Mouse (Mus musculus) brown adipose tissue, adult 24 weeks (tissue): Measurements from ENCODE around the gene Nt5c2. TPM values are rescaled to one million over a fixed set of nuclear protein-coding genes. Genes with fewer than 3 reads are reported as not detected.
"Not testable (repeated sequence)": the region's sequence is repeated elsewhere in the genome, so short reads cannot be mapped to it uniquely, and the experiment has no call there.

ENCODE experiments used
- H3K27ac ChIP-seq: fragments of 200-500 bp; replicated peaks from 2 replicates; pipeline ENCODE4 v1.5.1; 2012; ENCODE audit warnings: low read depth, mild to moderate bottlenecking, low read length
- H3K4me1 ChIP-seq: fragments of 200-500 bp; 2 replicates; pipeline ENCODE4 v1.6.1; 2012; ENCODE audit warnings: low read length, mixed read lengths; ENCODE audit not compliant: control insufficient read depth, insufficient read depth, insufficient read length
- H3K4me3 ChIP-seq: fragments of 200-500 bp; 2 replicates; pipeline ENCODE4 v1.5.1; 2012; ENCODE audit warnings: low read depth, mild to moderate bottlenecking, low read length, moderate library complexity; ENCODE audit not compliant: insufficient read depth
- polyA plus RNA-seq: library from polyadenylated mRNA; stranded (reverse); fragments of >200 nt; gene quantifications from 2 replicates; pipeline ENCODE4 v1.2.4, GENCODE M21; 2012; ENCODE audit not compliant: missing spikeins, insufficient read depth, insufficient read length

Gene Nt5c2
- polyA plus RNA-seq, 1 experiment: 31.8 TPM

- no peak overlapping the region for H3K4me3 ChIP-seq
- peaks cover 3% of the 10 kb centered on the region; the same call in 1 of the 2 replicates for H3K4me1 ChIP-seq
- peak overlapping the region; percentile 74; the same call in 1 of the 2 replicates for H3K27ac ChIP-seq
Measured at GRCm38 (mm10) chr19:46987646-46988045, 27.3 kb downstream of the Nt5c2 start.

- Histone ChIP-seq H3K27ac (no peak overlapping the region), H3K4me3 (no peak overlapping the region)
Measured at GRCm38 (mm10) chr19:46984726-46985622, 30.0 kb downstream of the Nt5c2 start.

GRCm38 (mm10) chr19:46983966-46984380 lies 31.0 kb downstream of the Nt5c2 start:
- Histone ChIP-seq H3K4me1 (peaks cover 2% of the 10 kb centered on the region; the same call in 1 of the 2 replicates), H3K4me3 (no peak overlapping the region), H3K27ac (no peak overlapping the region)

More at GRCm38 (mm10) chr19:46984726-46985622, 30.0 kb downstream of the Nt5c2 start:
- H3K4me1 ChIP-seq: peaks cover 3% of the 10 kb centered on the region; the same call in 1 of the 2 replicates

GRCm38 (mm10) chr19:46983352-46983965 lies 31.5 kb downstream of the Nt5c2 start:
- H3K27ac ChIP-seq: no peak overlapping the region

GRCm38 (mm10) chr19:46981462-46981861 lies 33.5 kb downstream of the Nt5c2 start:
- Histone ChIP-seq H3K4me3 (no peak overlapping the region), H3K4me1 (peaks cover 2% of the 10 kb centered on the region; the same call in 1 of the 2 replicates), H3K27ac (no peak overlapping the region)

More at GRCm38 (mm10) chr19:46983352-46983965, 31.5 kb downstream of the Nt5c2 start:
- H3K4me1 ChIP-seq: peaks cover 2% of the 10 kb centered on the region; the same call in 1 of the 2 replicates
- H3K4me3 ChIP-seq: no peak overlapping the region

- Histone ChIP-seq H3K4me1 (peaks cover 5% of the 10 kb centered on the region; the same call in 1 of the 2 replicates), H3K27ac (peak overlapping the region; percentile 100), H3K4me3 (no peak overlapping the region)
Measured at GRCm38 (mm10) chr19:46979781-46980105, 35.2 kb downstream of the Nt5c2 start.

GRCm38 (mm10) chr19:46978920-46979780 lies 35.8 kb downstream of the Nt5c2 start:
- peaks cover 5% of the 10 kb centered on the region; the same call in 1 of the 2 replicates for H3K4me1 ChIP-seq
- no peak overlapping the region for H3K4me3 ChIP-seq
- peak overlapping the region; percentile 100 for H3K27ac ChIP-seq

- H3K4me3 ChIP-seq, H3K4me1 ChIP-seq: not testable (repeated sequence)
- H3K27ac ChIP-seq: peak overlapping the region; percentile 60
Measured at GRCm38 (mm10) chr19:46978069-46978468, 36.9 kb downstream of the Nt5c2 start.

- peak overlapping the region; percentile 93; the same call in 1 of the 2 replicates for H3K27ac ChIP-seq
- H3K4me1 ChIP-seq: peaks cover 7% of the 10 kb centered on the region; the same call in 1 of the 2 replicates
- no peak overlapping the region for H3K4me3 ChIP-seq
Measured at GRCm38 (mm10) chr19:46977460-46977859, 37.5 kb downstream of the Nt5c2 start.

- peaks cover 7% of the 10 kb centered on the region; the same call in 1 of the 2 replicates for H3K4me1 ChIP-seq
Measured at GRCm38 (mm10) chr19:46976743-46977142, 38.2 kb downstream of the Nt5c2 start.

GRCm38 (mm10) chr19:46975997-46976396 lies 39.0 kb downstream of the Nt5c2 start:
- no peak overlapping the region for H3K4me3 ChIP-seq
- peaks cover 7% of the 10 kb centered on the region; the same call in 1 of the 2 replicates for H3K4me1 ChIP-seq
- peak overlapping the region; percentile 93 for H3K27ac ChIP-seq

More at GRCm38 (mm10) chr19:46976743-46977142, 38.2 kb downstream of the Nt5c2 start:
- Histone ChIP-seq H3K27ac (peak overlapping the region; percentile 93), H3K4me3 (no peak overlapping the region)

- H3K4me3 ChIP-seq: no peak overlapping the region
- peaks cover 7% of the 10 kb centered on the region; the same call in 1 of the 2 replicates for H3K4me1 ChIP-seq
- H3K27ac ChIP-seq: peak overlapping the region; percentile 93
Measured at GRCm38 (mm10) chr19:46975565-46975964, 39.4 kb downstream of the Nt5c2 start.

- Histone ChIP-seq H3K4me3 (no peak overlapping the region), H3K4me1 (peaks cover 13% of the 10 kb centered on the region), H3K27ac (no peak overlapping the region)
Measured at GRCm38 (mm10) chr19:46972159-46972558, 42.8 kb downstream of the Nt5c2 start.

- no peak overlapping the region for H3K27ac ChIP-seq
- H3K4me3 ChIP-seq: no peak overlapping the region
- H3K4me1 ChIP-seq: peaks cover 13% of the 10 kb centered on the region
Measured at GRCm38 (mm10) chr19:46971712-46972111, 43.2 kb downstream of the Nt5c2 start.
